Mouse (Mus musculus) forebrain, embryonic 12.5 days (tissue): Measurements from ENCODE around the gene Pop5. TPM values are rescaled to one million over a fixed set of nuclear protein-coding genes. Genes with fewer than 3 reads are reported as not detected.

Source experiments
- ATAC-seq: fragments of 200-750 bp; cut with Nextera tagmentation; 2 replicates; pipeline ENCODE4 v1.8.0; 2017; ENCODE audit warnings: moderate TSS enrichment; ENCODE audit not compliant: low FRiP score
- H3K27ac ChIP-seq: fragments of 300-500 bp; sonication (generic); 2 replicates; pipeline ENCODE4 v1.5.1; 2016; ENCODE audit warnings: mild to moderate bottlenecking
- H3K27me3 ChIP-seq: fragments of 300-500 bp; sonication (generic); 2 replicates; pipeline ENCODE4 v1.6.1; 2016; ENCODE audit warnings: mild to moderate bottlenecking
- H3K36me3 ChIP-seq: fragments of 300-500 bp; sonication (generic); replicated peaks from 2 replicates; pipeline ENCODE4 v1.6.1; 2016; ENCODE audit warnings: mild to moderate bottlenecking
- H3K4me1 ChIP-seq: fragments of 300-500 bp; sonication (generic); 2 replicates; pipeline ENCODE4 v1.6.1; 2016
- H3K4me2 ChIP-seq: fragments of 300-500 bp; sonication (generic); 2 replicates; pipeline ENCODE4 v1.6.1; 2016; ENCODE audit warnings: mild to moderate bottlenecking, moderate library complexity
- H3K4me3 ChIP-seq: fragments of 300-500 bp; sonication (generic); replicated peaks from 2 replicates; pipeline ENCODE4 v1.5.1; 2016; ENCODE audit warnings: mild to moderate bottlenecking
- H3K9ac ChIP-seq: fragments of 300-500 bp; sonication (generic); 2 replicates; pipeline ENCODE4 v1.6.1; 2016; ENCODE audit warnings: mild to moderate bottlenecking
- H3K9me3 ChIP-seq: fragments of 300-500 bp; sonication (generic); 2 replicates; pipeline ENCODE4 v1.6.1; 2016
- WGBS: fragments of 180-500 bp; shearing (Covaris S2); methylation state at CpG from one replicate; pipeline ENCODE4 v1.1.7; 2016; 5-methylcytosine and 5-hydroxymethylcytosine counted together
- polyA plus RNA-seq: library from polyadenylated mRNA; unstranded; fragments of >200 nt; fragmentation: Nextera tagmentation; extraction: Ambion mirVana; gene quantifications from 2 replicates; pipeline ENCODE4 v1.2.1, GENCODE M21; 2016

Gene Pop5
- polyA plus RNA-seq, 1 experiment from 2014 or later, result 97.1 TPM

GRCm38 (mm10) chr5:115255472-115255871, 19.8 kb downstream of the Pop5 start:
- no peak overlapping the region for H3K27ac ChIP-seq
- no peak overlapping the region for H3K4me2 ChIP-seq
- 77% methylated on average over 1 of the region's 1 CpGs for WGBS
- H3K4me3 ChIP-seq, result no peak overlapping the region
- H3K27me3 ChIP-seq, result no peaks in the 10 kb centered on the region
- H3K4me1 ChIP-seq, result no peaks in the 10 kb centered on the region
- H3K9ac ChIP-seq, result no peak overlapping the region
- H3K36me3 ChIP-seq, result peaks cover 72% of the 10 kb centered on the region
- ATAC-seq, result no peak
- H3K9me3 ChIP-seq, result no peaks in the 10 kb centered on the region

GRCm38 (mm10) chr5:115256909-115257546, 21.4 kb downstream of the Pop5 start:
- Histone ChIP-seq H3K27ac (no peak overlapping the region), H3K9me3 (no peaks in the 10 kb centered on the region), H3K4me3 (no peak overlapping the region), H3K9ac (no peak overlapping the region), H3K4me2 (no peak overlapping the region), H3K36me3 (peaks cover 59% of the 10 kb centered on the region), H3K27me3 (no peaks in the 10 kb centered on the region), H3K4me1 (no peaks in the 10 kb centered on the region)
- 92% methylated on average over 10 of the region's 10 CpGs for WGBS
- no peak for ATAC-seq

GRCm38 (mm10) chr5:115260356-115260755, 24.7 kb downstream of the Pop5 start:
- Histone ChIP-seq H3K27ac (no peak overlapping the region), H3K4me3 (no peak overlapping the region), H3K4me2 (no peak overlapping the region), H3K4me1 (peaks cover 6% of the 10 kb centered on the region; the same call in 1 of the 2 replicates), H3K9ac (no peak overlapping the region), H3K36me3 (peaks cover 63% of the 10 kb centered on the region), H3K27me3 (no peaks in the 10 kb centered on the region), H3K9me3 (no peaks in the 10 kb centered on the region)
- ATAC-seq, result no peak
- WGBS, result 89% methylated on average over 6 of the region's 6 CpGs

GRCm38 (mm10) chr5:115261141-115261540, 25.5 kb downstream of the Pop5 start:
- no peak overlapping the region for H3K4me3 ChIP-seq
- peaks cover 57% of the 10 kb centered on the region for H3K36me3 ChIP-seq
- 92% methylated on average over 8 of the region's 8 CpGs for WGBS
- no peak overlapping the region for H3K4me2 ChIP-seq
- no peak for ATAC-seq
- no peak overlapping the region for H3K27ac ChIP-seq
- no peaks in the 10 kb centered on the region for H3K27me3 ChIP-seq
- no peaks in the 10 kb centered on the region for H3K9me3 ChIP-seq
- H3K9ac ChIP-seq, result no peak overlapping the region
- H3K4me1 ChIP-seq, result peaks cover 12% of the 10 kb centered on the region; the same call in 1 of the 2 replicates

GRCm38 (mm10) chr5:115261880-115262279, 26.2 kb downstream of the Pop5 start:
- no peak overlapping the region for H3K4me2 ChIP-seq
- peaks cover 56% of the 10 kb centered on the region for H3K36me3 ChIP-seq
- H3K27me3 ChIP-seq, result no peaks in the 10 kb centered on the region
- no peak overlapping the region for H3K27ac ChIP-seq
- H3K4me1 ChIP-seq, result peaks cover 12% of the 10 kb centered on the region; the same call in 1 of the 2 replicates
- no peaks in the 10 kb centered on the region for H3K9me3 ChIP-seq
- no peak overlapping the region for H3K4me3 ChIP-seq
- no peak for ATAC-seq
- 93% methylated on average over 1 of the region's 1 CpGs for WGBS
- H3K9ac ChIP-seq, result no peak overlapping the region

GRCm38 (mm10) chr5:115262502-115263291, 27.1 kb downstream of the Pop5 start:
- H3K27ac ChIP-seq, result no peak overlapping the region
- H3K9ac ChIP-seq, result no peak overlapping the region
- H3K4me2 ChIP-seq, result no peak overlapping the region
- no peaks in the 10 kb centered on the region for H3K9me3 ChIP-seq
- peaks cover 12% of the 10 kb centered on the region; the same call in 1 of the 2 replicates for H3K4me1 ChIP-seq
- WGBS, result 90% methylated on average over 14 of the region's 14 CpGs
- no peak for ATAC-seq
- H3K27me3 ChIP-seq, result no peaks in the 10 kb centered on the region
- peaks cover 48% of the 10 kb centered on the region for H3K36me3 ChIP-seq
- H3K4me3 ChIP-seq, result no peak overlapping the region

- Histone ChIP-seq H3K27me3 (no peaks in the 10 kb centered on the region), H3K4me1 (peaks cover 38% of the 10 kb centered on the region), H3K4me2 (no peak overlapping the region), H3K27ac (no peak overlapping the region), H3K9me3 (no peaks in the 10 kb centered on the region), H3K36me3 (peaks cover 41% of the 10 kb centered on the region), H3K4me3 (no peak overlapping the region), H3K9ac (no peak overlapping the region)
- no peak for ATAC-seq
- WGBS, result 95% methylated on average over 5 of the region's 5 CpGs
Observed at GRCm38 (mm10) chr5:115266340-115266739, 30.7 kb downstream of the Pop5 start.

- Histone ChIP-seq H3K4me1 (peaks cover 44% of the 10 kb centered on the region), H3K4me3 (no peak overlapping the region), H3K9me3 (no peaks in the 10 kb centered on the region)
Observed at GRCm38 (mm10) chr5:115266787-115267468, 31.3 kb downstream of the Pop5 start.

GRCm38 (mm10) chr5:115267469-115268045, 31.9 kb downstream of the Pop5 start:
- Histone ChIP-seq H3K27me3 (no peaks in the 10 kb centered on the region), H3K9ac (no peak overlapping the region), H3K4me3 (no peak overlapping the region), H3K4me1 (peaks cover 44% of the 10 kb centered on the region), H3K36me3 (peaks cover 38% of the 10 kb centered on the region), H3K27ac (no peak overlapping the region), H3K4me2 (no peak overlapping the region), H3K9me3 (no peaks in the 10 kb centered on the region)
- no peak for ATAC-seq
- WGBS, result 88% methylated on average over 3 of the region's 3 CpGs

More at GRCm38 (mm10) chr5:115266787-115267468, 31.3 kb downstream of the Pop5 start:
- Histone ChIP-seq H3K27me3 (no peaks in the 10 kb centered on the region), H3K4me2 (no peak overlapping the region), H3K36me3 (peaks cover 41% of the 10 kb centered on the region), H3K27ac (no peak overlapping the region), H3K9ac (no peak overlapping the region)
- 89% methylated on average over 8 of the region's 8 CpGs for WGBS
- ATAC-seq, result no peak

- Histone ChIP-seq H3K27me3 (no peaks in the 10 kb centered on the region), H3K9me3 (no peaks in the 10 kb centered on the region), H3K4me1 (peaks cover 40% of the 10 kb centered on the region), H3K9ac (no peak overlapping the region), H3K27ac (no peak overlapping the region), H3K36me3 (peaks cover 34% of the 10 kb centered on the region), H3K4me3 (no peak overlapping the region), H3K4me2 (no peak overlapping the region)
- WGBS, result 69% methylated on average over 3 of the region's 3 CpGs
- ATAC-seq, result no peak
Observed at GRCm38 (mm10) chr5:115268266-115268665, 32.6 kb downstream of the Pop5 start.

GRCm38 (mm10) chr5:115269969-115270368, 34.3 kb downstream of the Pop5 start:
- peaks cover 30% of the 10 kb centered on the region for H3K36me3 ChIP-seq
- no peak overlapping the region for H3K27ac ChIP-seq
- ATAC-seq, result no peak
- H3K9me3 ChIP-seq, result no peaks in the 10 kb centered on the region
- peak overlapping the region; percentile 99; the same call in 1 of the 2 replicates for H3K4me3 ChIP-seq
- H3K9ac ChIP-seq, result 0 out of 2 replicates have a peak overlapping the region, but pooled peaks have one; percentile 21
- peak overlapping the region; percentile 85 for H3K4me2 ChIP-seq
- no peaks in the 10 kb centered on the region for H3K27me3 ChIP-seq
- H3K4me1 ChIP-seq, result peaks cover 43% of the 10 kb centered on the region
- 88% methylated on average over 1 of the region's 1 CpGs for WGBS
